Mouse (Mus musculus): ENCODE measurements around the gene Snrpa1.

GRCm38 (mm10) chr7:66047975-66048374, 10.8 kb upstream of the Snrpa1 start:
- TF ChIP-seq POLR2A (IDR thresholded peaks at IDR 0.05; ENCODE audit: insufficient read length, low read depth) (no peak), POLR2AphosphoS2 (IDR thresholded peaks at IDR 0.05; ENCODE audit: insufficient read length, low read depth) (no peak), USF1 (IDR thresholded peaks at IDR 0.05; ENCODE audit: low read depth) (no peak), MAX (IDR thresholded peaks at IDR 0.05; ENCODE audit: low read depth) (no peak), REST (IDR thresholded peaks at IDR 0.05; ENCODE audit: insufficient read depth, insufficient read length) (no peak), E2F4 (IDR thresholded peaks at IDR 0.05; ENCODE audit: insufficient read depth) (no peak)

Data from myocyte (in vitro differentiated cells).